Mouse (Mus musculus) cerebellum, adult 11 months (tissue): ENCODE measurements around the gene Fam19a4.
"Not testable (repeated sequence)": the region's sequence is repeated elsewhere in the genome, so short reads cannot be mapped to it uniquely, and the experiment has no call there.

Experiments used
- DNase-seq: peaks from one replicate; pipeline ENCODE4 v3.0.0; 2022

Gene Fam19a4

DNA sequence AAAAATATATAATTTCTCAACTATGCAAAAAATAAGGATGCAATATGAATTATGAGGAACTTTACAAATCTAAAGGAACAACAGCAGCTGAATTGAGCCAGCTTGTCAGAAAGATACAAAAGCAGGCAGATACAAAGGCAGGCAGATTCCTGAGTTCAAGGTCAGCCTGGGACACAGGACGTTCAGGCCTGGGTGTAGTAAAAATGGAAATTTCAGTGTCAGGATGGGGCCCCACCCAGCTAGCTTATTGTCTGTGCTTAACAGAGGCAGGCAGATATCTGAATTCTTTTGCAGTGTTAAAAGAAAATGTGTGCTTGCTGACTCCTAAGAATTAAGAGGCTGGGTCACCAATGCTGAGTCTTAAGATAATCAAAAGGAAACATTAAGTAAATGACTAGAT, 124.4 kb downstream of the Fam19a4 start:
- DNase-seq = no peak

DNA sequence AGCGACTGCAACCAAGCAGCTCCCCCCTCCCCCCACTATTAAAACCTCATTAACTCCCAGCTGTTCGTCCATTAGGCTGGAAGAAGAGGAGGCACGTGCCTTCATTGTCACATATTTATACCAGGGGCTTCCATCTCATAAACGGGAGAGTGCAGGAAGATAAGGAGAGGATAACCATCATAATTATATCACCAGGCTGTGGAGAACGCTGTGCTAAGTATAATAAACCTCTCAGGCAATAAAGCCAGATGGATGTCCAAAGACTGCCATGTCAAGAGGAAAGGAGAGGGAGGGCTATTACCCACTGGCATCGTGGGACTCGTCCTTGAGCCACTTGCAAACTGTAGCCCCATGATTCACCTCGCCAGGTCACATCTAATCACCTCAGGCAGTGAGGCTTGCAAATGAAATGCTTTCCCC, 151.1 kb downstream of the Fam19a4 start:
- no peak for DNase-seq

DNA sequence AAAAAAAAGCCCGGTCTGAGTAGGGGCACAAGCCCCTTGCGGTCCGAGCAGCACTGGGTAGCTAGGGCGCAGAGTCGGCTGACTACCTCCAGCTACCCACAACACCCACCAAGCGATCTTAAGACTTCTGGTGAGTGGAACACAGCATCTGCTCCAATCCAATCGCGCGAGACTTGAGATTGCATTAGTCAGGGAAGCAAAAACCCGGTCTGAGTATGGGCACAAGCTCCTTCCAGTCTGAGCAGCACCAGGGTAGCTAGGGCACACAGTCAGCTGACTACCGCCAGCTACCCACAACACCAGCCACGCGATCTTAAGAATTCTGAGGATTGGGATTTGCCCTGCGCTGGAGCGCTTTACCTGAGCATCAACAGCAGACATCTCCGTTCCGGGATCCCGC, 183.1 kb downstream of the Fam19a4 start:
- DNase-seq = not testable (repeated sequence)

DNA sequence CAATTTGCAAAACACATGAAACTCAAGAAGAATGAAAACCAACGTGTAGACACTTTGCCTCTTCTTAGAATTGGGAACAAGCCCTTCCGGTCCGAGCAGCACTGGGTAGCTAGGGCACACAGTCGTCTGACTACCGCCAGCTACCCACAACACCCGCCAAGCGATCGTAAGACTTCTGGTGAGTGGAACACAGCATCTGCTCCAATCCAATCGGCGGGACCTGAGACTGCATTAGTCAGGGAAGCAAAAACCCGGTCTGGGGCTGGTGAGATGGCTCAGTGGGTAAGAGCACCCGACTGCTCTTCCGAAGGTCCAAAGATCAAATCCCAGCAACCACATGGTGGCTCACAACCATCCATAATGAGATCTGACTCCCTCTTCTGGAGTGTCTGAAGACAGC, 183.6 kb downstream of the Fam19a4 start:
- not testable (repeated sequence) for DNase-seq

DNA sequence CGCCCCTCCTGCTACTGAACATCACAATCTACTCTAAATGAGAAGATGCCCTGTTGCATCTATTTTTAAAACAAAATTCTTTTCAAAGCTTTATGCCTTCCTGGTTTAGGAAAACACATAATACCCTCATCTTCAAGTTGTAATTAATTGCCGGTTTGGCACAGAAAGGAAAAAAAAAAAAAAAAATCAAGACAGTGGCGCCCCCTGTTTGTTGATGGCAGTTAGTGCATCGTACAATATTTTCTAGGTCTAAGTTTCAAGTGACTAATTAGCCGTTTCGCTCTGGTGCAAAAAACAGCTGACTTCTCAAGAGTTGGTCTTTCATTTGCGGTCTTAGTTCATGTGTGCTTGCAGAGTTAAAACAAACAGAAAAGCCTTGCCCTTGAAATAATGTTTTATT, 207.1 kb downstream of the Fam19a4 start:
- no peak for DNase-seq

DNA sequence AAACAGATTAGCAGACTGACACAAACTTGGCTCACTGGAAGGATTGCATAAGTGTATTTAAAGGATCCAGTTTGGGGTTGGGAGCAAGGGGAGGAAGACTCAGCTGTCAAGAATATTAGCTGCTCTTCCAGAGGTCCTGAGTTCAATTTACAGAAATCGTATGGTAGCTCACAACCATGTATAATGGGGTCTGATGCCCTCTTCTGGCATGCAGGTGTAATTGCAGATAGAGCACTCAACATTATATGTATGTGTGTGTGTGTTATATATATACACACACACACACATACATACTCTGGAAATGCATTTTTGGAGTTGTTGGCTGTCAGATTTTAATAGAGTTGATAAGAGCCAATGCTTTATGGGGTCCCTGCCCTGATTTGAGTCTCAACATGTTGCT, 216.3 kb downstream of the Fam19a4 start:
- DNase-seq = no peak

DNA sequence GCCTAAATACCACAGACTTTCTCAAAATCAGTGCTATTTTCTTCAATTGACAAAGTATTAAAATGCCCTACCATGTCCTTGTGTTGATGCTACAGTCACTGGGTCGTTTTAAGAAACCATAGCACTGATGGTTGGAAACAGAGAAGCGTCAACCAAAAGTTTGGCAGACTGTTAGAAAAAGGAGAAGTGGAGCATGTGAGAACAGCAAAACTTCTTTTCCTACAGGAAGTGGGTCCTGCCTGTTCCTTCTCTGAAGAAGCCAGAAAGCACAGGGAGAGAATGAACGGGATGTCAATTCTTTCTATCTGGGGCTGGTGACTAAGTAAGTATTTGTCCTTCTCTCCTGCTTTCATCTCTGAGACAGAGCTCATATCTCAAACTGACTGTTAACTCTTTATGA, 219.6 kb downstream of the Fam19a4 start:
- DNase-seq = no peak

DNA sequence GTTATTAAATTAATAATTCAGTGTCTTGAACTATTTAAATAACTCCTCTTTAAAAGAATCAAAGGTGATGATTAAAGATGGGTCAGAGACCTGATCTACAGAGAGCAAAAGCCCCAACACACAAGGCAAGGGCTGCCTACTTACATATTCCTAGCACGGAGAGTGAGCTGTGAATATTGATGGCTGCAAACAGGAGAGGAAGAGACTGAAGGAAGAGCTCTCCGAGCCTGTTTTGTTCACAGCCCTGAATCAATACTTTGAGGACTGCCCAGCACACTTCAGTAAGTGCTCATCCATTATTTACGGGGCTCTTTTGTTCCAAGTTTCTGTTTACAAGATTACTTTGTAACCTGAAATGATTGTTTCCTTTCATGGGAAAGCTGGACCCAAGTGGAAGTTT, 233.6 kb downstream of the Fam19a4 start:
- DNase-seq = no peak

DNA sequence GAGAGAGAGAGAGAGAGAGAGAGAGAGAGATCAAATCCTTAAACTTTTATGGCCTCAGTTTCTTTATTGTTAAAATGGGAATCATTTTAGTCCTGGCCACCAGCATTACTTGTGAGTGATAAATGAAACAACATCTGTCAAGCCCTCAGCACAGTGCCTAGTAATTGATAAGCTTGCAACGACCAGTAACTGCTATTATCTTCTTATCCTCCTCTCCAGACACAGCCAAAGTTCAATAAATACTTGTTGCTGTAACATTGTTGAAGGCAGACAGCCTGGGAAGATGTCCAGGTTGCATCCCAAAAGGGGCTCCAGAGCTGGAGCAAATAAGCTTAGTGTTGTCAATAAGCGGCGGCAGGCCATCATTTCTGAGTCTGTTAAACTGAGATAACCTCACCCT, 257.2 kb downstream of the Fam19a4 start:
- no peak for DNase-seq

DNA sequence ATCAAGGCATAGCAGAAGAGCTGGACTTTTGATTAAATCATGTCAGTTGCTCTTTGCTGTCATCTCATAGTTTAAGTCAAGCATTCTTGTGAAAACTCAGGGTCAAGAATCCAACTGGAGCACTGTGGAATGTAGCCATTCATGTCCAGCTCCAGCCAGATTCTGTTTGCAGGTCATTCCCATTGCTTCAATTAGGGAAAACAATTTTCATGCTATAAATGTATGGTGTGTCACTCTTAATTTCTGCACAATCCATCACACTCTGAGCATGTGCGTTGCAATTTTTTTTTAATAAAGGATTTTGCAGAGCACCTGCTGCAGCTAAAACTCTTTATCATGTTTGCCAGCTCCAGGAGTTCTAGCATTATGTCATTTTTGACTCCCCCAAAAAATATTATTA, 261.5 kb downstream of the Fam19a4 start:
- DNase-seq = no peak

DNA sequence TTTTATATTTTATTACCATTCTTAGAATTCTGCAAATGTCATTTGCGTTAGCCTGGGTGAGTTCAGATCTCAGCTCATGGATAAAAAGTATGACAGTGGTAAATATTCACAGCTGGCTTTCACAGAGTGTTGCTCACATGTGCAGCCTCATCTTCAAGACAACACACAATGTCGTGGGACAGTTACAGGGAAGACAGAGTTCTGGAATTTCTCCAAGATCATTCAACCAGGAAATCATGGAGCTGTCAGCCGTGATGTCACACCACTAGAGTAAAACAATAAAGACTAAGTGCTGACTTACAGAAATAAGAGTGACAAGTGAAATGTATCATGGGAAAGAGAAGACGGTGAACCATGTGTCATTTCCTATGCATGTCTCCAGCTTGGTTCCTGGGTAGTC, 262.8 kb downstream of the Fam19a4 start:
- no peak for DNase-seq
